Mouse (Mus musculus): ENCODE data around the gene Plekhg6. TPM values are rescaled to one million over a fixed set of nuclear protein-coding genes. Genes with fewer than 3 reads are reported as not detected.

The Plekhg6 gene
- total and polyA plus RNA-seq, 2 experiments from 2014 or later, result 0.05 TPM; not detected in 1

GRCm38 (mm10) chr6:125322794-125323193 is 57.8 kb downstream of the Plekhg6 start:
- Histone ChIP-seq H3K4me3 (ENCODE audit: low read depth, low read length) (no peak overlapping the region), H3K9ac (replicated peaks; ENCODE audit: low read depth, low read length) (no peak overlapping the region), H3K4me2 (ENCODE audit: low read depth, low read length) (no peak overlapping the region), H3K36me3 (replicated peaks; ENCODE audit: control insufficient read depth, insufficient read depth, low read length) (no peaks in the 10 kb centered on the region), H3K27me3 (ENCODE audit: control insufficient read depth, insufficient read depth, low read length) (peaks cover 31% of the 10 kb centered on the region), H3K4me1 (ENCODE audit: control insufficient read depth, insufficient read depth) (peaks cover 16% of the 10 kb centered on the region), H3K9me3 (replicated peaks; ENCODE audit: control insufficient read depth, low read length) (no peaks in the 10 kb centered on the region), H3K27ac (ENCODE audit: low read depth) (no peak overlapping the region)
- 56% methylated on average over 13 of the region's 13 CpGs for WGBS
- TF ChIP-seq CTCF (IDR thresholded peaks at IDR 0.05; ENCODE audit: low read depth), result no peak
- no peak for TF ChIP-seq EP300 (IDR thresholded peaks at IDR 0.05; ENCODE audit: low read depth)
- ATAC-seq (ENCODE audit: insufficient read depth, low read depth) (no peak), DNase-seq (ENCODE audit: low spot score) (no peak)

DNA sequence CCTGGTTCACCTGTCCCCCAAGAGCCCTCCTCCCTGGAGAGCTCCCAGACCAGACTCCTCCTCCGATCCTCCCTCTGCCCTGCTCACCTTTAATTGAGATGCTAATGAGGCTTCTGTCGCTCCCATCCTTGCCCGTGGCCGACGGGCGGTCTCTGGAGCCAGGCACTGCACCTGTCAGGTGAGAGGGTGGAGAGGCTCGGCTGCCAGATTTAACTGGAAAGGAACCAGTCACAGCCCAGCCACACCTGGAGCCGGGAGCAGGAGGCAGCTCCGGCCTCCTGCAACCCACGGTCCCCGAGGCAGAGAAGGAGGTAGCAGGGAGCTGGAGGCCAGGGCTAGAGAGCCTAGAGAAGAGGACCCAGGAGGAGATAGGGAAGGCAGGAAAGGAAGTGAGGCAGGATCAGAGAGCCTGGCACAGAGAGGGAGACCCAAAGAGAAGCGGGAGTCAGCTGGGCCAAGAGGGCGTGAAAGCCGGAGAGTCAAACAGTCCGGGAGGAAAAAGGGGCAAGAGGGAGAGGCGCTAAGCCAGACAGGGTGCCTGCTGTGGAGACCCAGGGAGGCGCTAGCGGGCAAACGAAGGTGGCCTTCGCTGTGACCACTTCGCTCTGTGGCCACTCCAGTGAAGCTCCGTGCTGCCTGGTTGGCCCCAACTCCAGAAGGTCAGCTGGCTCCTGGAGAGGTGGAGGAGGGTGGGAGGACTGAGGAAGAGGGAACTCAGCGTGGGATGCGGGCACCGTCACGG is 59.3 kb downstream of the Plekhg6 start:
- no peak overlapping the region for H3K9ac ChIP-seq (replicated peaks; ENCODE audit: low read depth, low read length)
- H3K4me3 ChIP-seq (ENCODE audit: low read depth, low read length), result no peak overlapping the region
- no peaks in the 10 kb centered on the region for H3K9me3 ChIP-seq (replicated peaks; ENCODE audit: control insufficient read depth, low read length)
- H3K4me2 ChIP-seq (ENCODE audit: low read depth, low read length), result no peak overlapping the region; the same call in 1 of the 2 replicates
- peaks cover 16% of the 10 kb centered on the region for H3K4me1 ChIP-seq (ENCODE audit: control insufficient read depth, insufficient read depth)
- TF ChIP-seq CTCF (IDR thresholded peaks at IDR 0.05; ENCODE audit: low read depth) (no peak), EP300 (IDR thresholded peaks at IDR 0.05; ENCODE audit: low read depth) (no peak)
- no peaks in the 10 kb centered on the region for H3K36me3 ChIP-seq (replicated peaks; ENCODE audit: control insufficient read depth, insufficient read depth, low read length)
- H3K27ac ChIP-seq (ENCODE audit: low read depth), result no peak overlapping the region
- WGBS, result 22% methylated on average over 21 of the region's 26 CpGs
- DNase-seq (ENCODE audit: low spot score), result no peak
- ATAC-seq (ENCODE audit: insufficient read depth, low read depth), result no peak
- peaks cover 31% of the 10 kb centered on the region for H3K27me3 ChIP-seq (ENCODE audit: control insufficient read depth, insufficient read depth, low read length)

DNA sequence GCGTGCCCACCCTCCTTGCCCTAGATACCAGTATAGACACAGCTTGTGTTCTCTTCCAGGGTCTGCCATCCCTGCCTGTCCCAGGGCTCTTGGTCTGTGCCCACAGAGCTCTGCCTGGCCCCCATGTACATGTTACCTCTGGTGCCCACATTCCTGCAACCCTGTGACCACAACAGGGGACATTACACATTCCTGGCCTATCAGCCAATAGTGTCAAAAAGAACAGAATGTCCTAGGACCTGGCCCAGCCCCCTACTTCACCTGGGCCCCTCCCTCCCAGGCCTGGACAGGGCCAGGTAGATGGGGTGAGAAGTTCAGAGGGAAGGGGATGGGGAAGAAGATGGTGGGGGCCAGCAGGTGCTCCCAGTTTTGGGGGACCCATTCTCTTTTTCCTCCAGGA is 60.3 kb downstream of the Plekhg6 start, which contains the start of gene Scnn1a:
Scnn1a (plus strand) TSS at position 337 of the 400 bp plus-strand sequence.
- H3K4me2 ChIP-seq (ENCODE audit: low read depth, low read length), result no peak within 1 kb of the TSS; the same call in 1 of the 2 replicates
- peaks cover 31% of the 10 kb centered on the region for H3K27me3 ChIP-seq (ENCODE audit: control insufficient read depth, insufficient read depth, low read length)
- H3K9ac ChIP-seq (replicated peaks; ENCODE audit: low read depth, low read length), result 0 out of 2 replicates have a peak within 1 kb of the TSS, but pooled peaks have one; percentile 18
- no peaks in the 10 kb centered on the region for H3K9me3 ChIP-seq (replicated peaks; ENCODE audit: control insufficient read depth, low read length)
- WGBS, result 81% methylated on average over 1 of the region's 1 CpGs
- H3K36me3 ChIP-seq (replicated peaks; ENCODE audit: control insufficient read depth, insufficient read depth, low read length), result no peaks in the 10 kb centered on the region
- DNase-seq (ENCODE audit: low spot score) (no peak), ATAC-seq (ENCODE audit: insufficient read depth, low read depth) (peak; percentile 66; the same call in 1 of the 2 replicates)
- H3K4me1 ChIP-seq (ENCODE audit: control insufficient read depth, insufficient read depth), result peaks cover 13% of the 10 kb centered on the region
- TF ChIP-seq CTCF (IDR thresholded peaks at IDR 0.05; ENCODE audit: low read depth) (no peak), EP300 (IDR thresholded peaks at IDR 0.05; ENCODE audit: low read depth) (peak; percentile 61; the same call in 1 of the 2 replicates)
- H3K27ac ChIP-seq (ENCODE audit: low read depth), result no peak within 1 kb of the TSS
- H3K4me3 ChIP-seq (ENCODE audit: low read depth, low read length), result no peak within 1 kb of the TSS

DNA sequence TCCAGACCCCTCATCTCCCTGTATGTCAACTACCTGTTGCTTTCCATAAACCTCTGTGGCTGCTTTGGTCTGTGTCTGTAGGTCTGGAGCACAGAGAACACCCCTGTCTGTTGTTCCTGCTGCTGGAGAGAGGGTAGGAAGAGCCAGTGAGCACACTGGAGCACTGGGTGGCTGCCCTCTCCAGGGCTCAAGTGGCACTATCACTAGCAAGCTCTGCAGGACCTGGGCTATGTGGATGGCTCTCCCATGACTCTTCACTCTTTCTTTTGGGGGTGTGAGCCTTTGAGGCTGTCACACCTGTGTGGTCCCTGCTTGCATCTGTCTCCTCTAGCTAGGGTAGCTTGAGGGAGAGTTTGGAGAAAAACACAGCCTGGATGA is 60.7 kb downstream of the Plekhg6 start:
- no peak for ATAC-seq (ENCODE audit: insufficient read depth, low read depth)
- Histone ChIP-seq H3K9me3 (replicated peaks; ENCODE audit: control insufficient read depth, low read length) (no peaks in the 10 kb centered on the region), H3K27ac (ENCODE audit: low read depth) (no peak overlapping the region)

DNA sequence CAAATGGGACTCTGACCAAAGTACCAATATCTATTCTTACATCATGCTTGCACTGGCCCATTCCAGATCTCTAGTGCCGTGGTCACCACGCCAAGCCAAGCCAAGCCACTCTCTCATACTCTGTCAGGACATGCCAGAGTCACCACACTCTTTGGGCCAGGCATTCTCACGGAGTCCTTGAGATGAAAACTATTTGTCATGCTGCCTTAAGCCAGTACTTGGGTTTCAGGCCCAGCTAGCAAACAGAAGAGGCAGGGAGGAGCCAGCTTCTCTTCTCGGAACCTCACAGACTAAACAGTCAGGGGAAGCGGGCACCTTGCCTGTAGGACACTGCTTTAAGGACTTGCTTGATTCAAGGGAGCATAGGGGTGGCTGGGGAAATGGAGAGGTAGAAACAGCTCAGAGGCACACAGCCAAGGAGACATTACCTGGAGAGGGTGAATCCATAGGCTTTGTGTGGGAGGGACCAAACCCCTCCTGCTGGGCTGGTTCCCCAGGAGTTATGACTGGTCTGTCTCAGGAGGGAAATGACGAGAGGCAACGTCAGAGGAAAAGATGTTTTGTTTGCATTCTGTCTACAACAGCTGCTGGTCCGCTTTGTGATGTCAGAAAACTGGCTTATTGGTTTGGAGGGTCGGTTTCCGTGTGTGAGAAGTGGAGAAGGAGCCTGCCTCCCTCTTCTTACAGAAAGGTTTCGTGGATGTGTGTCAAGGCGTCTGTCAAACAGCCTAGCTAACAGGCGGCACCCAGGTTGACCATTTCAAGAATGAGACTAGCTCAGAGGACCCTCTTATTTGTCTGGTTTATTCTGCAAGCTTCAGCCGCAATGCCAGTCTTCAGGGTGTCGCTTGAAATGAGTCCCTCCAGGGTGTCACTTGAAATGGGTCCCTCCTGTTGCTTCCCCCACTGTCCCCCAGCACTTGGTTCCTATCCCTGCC is 61.3 kb downstream of the Plekhg6 start:
- H3K9ac ChIP-seq (replicated peaks; ENCODE audit: low read depth, low read length), result no peak overlapping the region
- H3K4me1 ChIP-seq (ENCODE audit: control insufficient read depth, insufficient read depth), result peaks cover 13% of the 10 kb centered on the region
- no peak overlapping the region for H3K4me3 ChIP-seq (ENCODE audit: low read depth, low read length)
- no peaks in the 10 kb centered on the region for H3K36me3 ChIP-seq (replicated peaks; ENCODE audit: control insufficient read depth, insufficient read depth, low read length)
- DNase-seq (ENCODE audit: low spot score) (no peak), ATAC-seq (ENCODE audit: insufficient read depth, low read depth) (no peak)
- no peak overlapping the region for H3K4me2 ChIP-seq (ENCODE audit: low read depth, low read length)
- peaks cover 31% of the 10 kb centered on the region for H3K27me3 ChIP-seq (ENCODE audit: control insufficient read depth, insufficient read depth, low read length)
- 69% methylated on average over 15 of the region's 15 CpGs for WGBS
- H3K27ac ChIP-seq (ENCODE audit: low read depth), result no peak overlapping the region
- TF ChIP-seq EP300 (IDR thresholded peaks at IDR 0.05; ENCODE audit: low read depth) (no peak), CTCF (IDR thresholded peaks at IDR 0.05; ENCODE audit: low read depth) (no peak)
- no peaks in the 10 kb centered on the region for H3K9me3 ChIP-seq (replicated peaks; ENCODE audit: control insufficient read depth, low read length)

More for the DNA sequence above, 60.7 kb downstream of the Plekhg6 start:
- Histone ChIP-seq H3K9ac (replicated peaks; ENCODE audit: low read depth, low read length) (no peak overlapping the region), H3K4me1 (ENCODE audit: control insufficient read depth, insufficient read depth) (peaks cover 13% of the 10 kb centered on the region), H3K4me3 (ENCODE audit: low read depth, low read length) (no peak overlapping the region), H3K36me3 (replicated peaks; ENCODE audit: control insufficient read depth, insufficient read depth, low read length) (no peaks in the 10 kb centered on the region), H3K4me2 (ENCODE audit: low read depth, low read length) (no peak overlapping the region), H3K27me3 (ENCODE audit: control insufficient read depth, insufficient read depth, low read length) (peaks cover 31% of the 10 kb centered on the region)
- TF ChIP-seq EP300 (IDR thresholded peaks at IDR 0.05; ENCODE audit: low read depth) (no peak), CTCF (IDR thresholded peaks at IDR 0.05; ENCODE audit: low read depth) (no peak)
- DNase-seq (ENCODE audit: low spot score), result no peak
